Mouse (Mus musculus) heart, embryonic 14.5 days (tissue): ENCODE measurements around the gene Fam69a. TPM values are rescaled to one million over a fixed set of nuclear protein-coding genes. Genes with fewer than 3 reads are reported as not detected.

ENCODE experiments used
- ATAC-seq: fragments of 200-750 bp; cut with Nextera tagmentation; 2 replicates; pipeline ENCODE4 v1.8.0; 2017; ENCODE audit warnings: low read depth, moderate TSS enrichment; ENCODE audit not compliant: insufficient number of reproducible peaks, insufficient read depth, low FRiP score
- H3K27ac ChIP-seq, 2 experiments: fragments of 200-500 bp in 1 of 2; fragments of 300-500 bp in 1 of 2; sonication (generic) in 1 of 2; replicated peaks in 1 of 2; 2 replicates each; pipeline ENCODE4 v1.5.1; 2012 to 2014; ENCODE audit warnings: low read depth in 2 of 2, low read length in 2 of 2, control low read depth in 1 of 2, mild to moderate bottlenecking in 1 of 2, mixed read lengths in 1 of 2; ENCODE audit not compliant: control insufficient read depth in 1 of 2, insufficient read depth in 1 of 2
- H3K27me3 ChIP-seq: fragments of 300-500 bp; sonication (generic); 2 replicates; pipeline ENCODE4 v1.6.1; 2014; ENCODE audit warnings: mild to moderate bottlenecking, low read length, control low read depth; ENCODE audit not compliant: control insufficient read depth, insufficient read depth
- H3K36me3 ChIP-seq: fragments of 300-500 bp; sonication (generic); 2 replicates; pipeline ENCODE4 v1.6.1; 2014; ENCODE audit warnings: mild to moderate bottlenecking, control low read depth, low read length, mixed read lengths; ENCODE audit not compliant: control insufficient read depth, insufficient read depth
- H3K4me1 ChIP-seq, 2 experiments: fragments of 200-500 bp in 1 of 2; fragments of 300-500 bp in 1 of 2; sonication (generic) in 1 of 2; 2 replicates each; pipeline ENCODE4 v1.6.1; 2012 to 2014; ENCODE audit warnings: low read length in 2 of 2, control low read depth in 1 of 2, mixed read lengths in 1 of 2; ENCODE audit not compliant: control insufficient read depth in 2 of 2, insufficient read depth in 2 of 2
- H3K4me2 ChIP-seq: fragments of 300-500 bp; sonication (generic); 2 replicates; pipeline ENCODE4 v1.6.1; 2014; ENCODE audit warnings: mild to moderate bottlenecking, low read length
- H3K4me3 ChIP-seq, 2 experiments: fragments of 200-500 bp in 1 of 2; fragments of 300-500 bp in 1 of 2; sonication (generic) in 1 of 2; 2 replicates each; pipeline ENCODE4 v1.5.1; 2012 to 2014; ENCODE audit warnings: low read length in 2 of 2, mild to moderate bottlenecking in 2 of 2, control low read depth in 1 of 2, low read depth in 1 of 2, moderate library complexity in 1 of 2; ENCODE audit not compliant: control insufficient read depth in 1 of 2, insufficient read depth in 1 of 2
- H3K9ac ChIP-seq: fragments of 300-500 bp; sonication (generic); 2 replicates; pipeline ENCODE4 v1.6.1; 2014; ENCODE audit warnings: mild to moderate bottlenecking, low read length
- H3K9me3 ChIP-seq: fragments of 300-500 bp; sonication (generic); 2 replicates; pipeline ENCODE4 v1.6.1; 2016; ENCODE audit warnings: low read length, control low read depth; ENCODE audit not compliant: control insufficient read depth
- WGBS: fragments of 180-500 bp; shearing (Covaris S2); extraction: QIAGEN DNeasy Blood & Tissue Kit; methylation state at CpG from one replicate; pipeline ENCODE4 v1.1.7; 2014; 5-methylcytosine and 5-hydroxymethylcytosine counted together
- polyA plus RNA-seq: library from polyadenylated mRNA; unstranded; fragments of >200 nt; fragmentation: Nextera tagmentation; extraction: Ambion mirVana; gene quantifications from 2 replicates; pipeline ENCODE4 v1.2.1, GENCODE M21; 2014

The Fam69a gene
- polyA plus RNA-seq, 1 experiment from 2014 or later = 19.8 TPM

DNA sequence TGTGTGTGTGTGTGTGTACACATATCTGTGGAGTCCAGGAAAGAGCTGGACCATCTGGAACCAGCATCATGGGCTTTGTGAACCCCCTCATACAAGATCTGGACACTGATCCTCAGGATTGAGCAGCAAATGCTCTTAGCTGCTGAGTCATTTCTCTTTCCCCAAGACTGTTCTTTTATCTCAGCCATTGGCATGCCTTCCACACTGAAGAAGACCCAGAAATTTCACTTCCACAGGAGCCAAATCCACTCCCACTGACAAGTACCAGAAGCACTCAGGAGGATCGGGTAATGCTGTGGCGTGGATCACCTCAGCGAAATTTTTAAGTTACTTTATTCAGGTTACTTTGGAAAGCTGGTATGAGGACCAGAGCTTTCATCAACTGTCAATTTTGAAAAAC, 18.8 kb downstream of the Fam69a start:
- 80% methylated on average over 3 of the region's 3 CpGs for WGBS
- H3K9ac ChIP-seq = no peak overlapping the region
- no peak for ATAC-seq
- peaks cover 4 to 12% of the 10 kb centered on the region in 2 experiments; a peak in 3 of 4 replicates for H3K4me1 ChIP-seq
- H3K27me3 ChIP-seq = no peaks in the 10 kb centered on the region
- H3K27ac ChIP-seq = no peak overlapping the region
- no peaks in the 10 kb centered on the region for H3K9me3 ChIP-seq
- H3K4me2 ChIP-seq = no peak overlapping the region
- no peaks in the 10 kb centered on the region for H3K36me3 ChIP-seq
- H3K4me3 ChIP-seq = no peak overlapping the region

GRCm38 (mm10) chr5:107966841-107967457, 19.9 kb downstream of the Fam69a start:
- Histone ChIP-seq H3K4me1 (peaks cover 5 to 10% of the 10 kb centered on the region in 2 experiments), H3K36me3 (no peaks in the 10 kb centered on the region)
- WGBS = 60% methylated on average over 4 of the region's 4 CpGs

DNA sequence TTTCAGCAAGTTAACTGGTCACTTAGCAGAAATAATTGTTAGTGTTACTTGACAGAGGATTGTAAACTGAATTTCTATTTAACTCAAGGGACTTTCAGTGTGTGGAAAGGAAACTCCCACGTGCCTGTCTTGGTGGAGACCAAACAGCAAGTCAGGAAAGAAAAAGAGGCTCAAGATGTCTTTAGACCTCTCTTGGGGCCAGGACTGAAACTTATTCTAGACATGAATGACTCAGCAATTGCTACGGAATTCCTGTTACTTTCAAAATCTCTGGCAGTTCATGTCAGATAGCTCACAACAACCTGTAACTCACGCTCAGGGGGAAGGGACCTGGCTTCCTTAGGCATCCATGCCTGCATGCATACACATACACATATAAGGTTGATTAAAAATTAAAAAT, 20.7 kb downstream of the Fam69a start:
- no peak for ATAC-seq
- no peak overlapping the region for H3K27ac ChIP-seq
- no peaks in the 10 kb centered on the region for H3K36me3 ChIP-seq
- H3K9ac ChIP-seq = no peak overlapping the region
- H3K4me3 ChIP-seq = no peak overlapping the region
- H3K4me2 ChIP-seq = no peak overlapping the region
- H3K27me3 ChIP-seq = no peaks in the 10 kb centered on the region
- no peaks in the 10 kb centered on the region for H3K9me3 ChIP-seq
- 20% methylated on average over 3 of the region's 3 CpGs for WGBS
- H3K4me1 ChIP-seq = peaks cover 11 to 17% of the 10 kb centered on the region in 2 experiments

More at GRCm38 (mm10) chr5:107966841-107967457, 19.9 kb downstream of the Fam69a start:
- no peak for ATAC-seq
- Histone ChIP-seq H3K9ac (no peak overlapping the region), H3K27ac (no peak overlapping the region), H3K4me3 (no peak overlapping the region), H3K9me3 (no peaks in the 10 kb centered on the region), H3K4me2 (no peak overlapping the region), H3K27me3 (no peaks in the 10 kb centered on the region)

- Histone ChIP-seq H3K27ac (no peak overlapping the region), H3K9ac (no peak overlapping the region), H3K4me1 (peaks cover 13 to 22% of the 10 kb centered on the region in 2 experiments), H3K27me3 (no peaks in the 10 kb centered on the region), H3K9me3 (no peaks in the 10 kb centered on the region), H3K36me3 (no peaks in the 10 kb centered on the region), H3K4me2 (no peak overlapping the region), H3K4me3 (no peak overlapping the region)
- WGBS = 68% methylated on average over 9 of the region's 9 CpGs
- no peak for ATAC-seq
These were observed 21.4 kb downstream of the Fam69a start for GRCm38 (mm10) chr5:107965355-107965991.

- H3K4me2 ChIP-seq = no peak overlapping the region
- WGBS = 65% methylated on average over 2 of the region's 2 CpGs
- no peaks in the 10 kb centered on the region for H3K27me3 ChIP-seq
- peaks cover 13 to 22% of the 10 kb centered on the region in 2 experiments for H3K4me1 ChIP-seq
- H3K9ac ChIP-seq = no peak overlapping the region
- no peak overlapping the region for H3K4me3 ChIP-seq
- H3K27ac ChIP-seq = no peak overlapping the region
- no peaks in the 10 kb centered on the region for H3K36me3 ChIP-seq
- no peak for ATAC-seq
- no peaks in the 10 kb centered on the region for H3K9me3 ChIP-seq
These were observed 22.7 kb downstream of the Fam69a start for GRCm38 (mm10) chr5:107964031-107964758.

- no peaks in the 10 kb centered on the region for H3K36me3 ChIP-seq
- H3K4me2 ChIP-seq = peak overlapping the region; percentile 61
- peak overlapping the region; percentile 46; the same call in 1 of the 2 replicates for H3K9ac ChIP-seq
- H3K4me3 ChIP-seq = peak overlapping the region in 1 of 2 experiments; percentile 16; a peak in 2 of 4 replicates
- peak overlapping the region; percentile 56 to 59 for H3K27ac ChIP-seq
- no peaks in the 10 kb centered on the region for H3K9me3 ChIP-seq
- H3K27me3 ChIP-seq = no peaks in the 10 kb centered on the region
- 37% methylated on average over 16 of the region's 16 CpGs for WGBS
- no peak for ATAC-seq
- H3K4me1 ChIP-seq = peaks cover 13 to 22% of the 10 kb centered on the region in 2 experiments
These were observed 25.2 kb downstream of the Fam69a start for GRCm38 (mm10) chr5:107961438-107962251.
